In genomic region chr3:94952806-94953205, GRCm38 (mm10) we compare ENCODE assay signal across 8 mouse cellular contexts. TPM values are rescaled to one million over a fixed set of nuclear protein-coding genes. Genes with fewer than 3 reads are reported as not detected.
DNase-seq lines count a peak whose midpoint lies in the region; ATAC-seq and TF ChIP-seq lines count a peak whose summit lies in the region.

No protein-coding gene starts in this region.

- peak overlapping the region; percentile 29; the same call in 1 of the 2 replicates for H3K27ac ChIP-seq in testis, adult 2 months (ENCODE audit: control insufficient read depth, insufficient read depth, low read depth, low read length)
- H3K27ac ChIP-seq in embryonic facial prominence, embryonic 11.5 days (replicated peaks; ENCODE audit: low read depth, low read length): no peak overlapping the region
- H3K27ac ChIP-seq in intestine, embryonic 15.5 days: no peak overlapping the region
- peak overlapping the region; percentile 85 for H3K27ac ChIP-seq in lung, embryonic 14.5 days (ENCODE audit: low read depth)
- no peak overlapping the region for H3K27ac ChIP-seq in spleen, adult 2 months (ENCODE audit: insufficient read depth, low read length)

- no peaks in the 10 kb centered on the region for H3K9me3 ChIP-seq in embryonic facial prominence, embryonic 11.5 days (replicated peaks; ENCODE audit: control insufficient read depth, low read length)
- H3K9me3 ChIP-seq in intestine, embryonic 15.5 days: no peaks in the 10 kb centered on the region
- H3K9me3 ChIP-seq in lung, embryonic 14.5 days (ENCODE audit: low read depth, low read length): no peaks in the 10 kb centered on the region

- H3K9ac ChIP-seq in embryonic facial prominence, embryonic 11.5 days (replicated peaks; ENCODE audit: low read length): no peak overlapping the region
- no peak overlapping the region for H3K9ac ChIP-seq in intestine, embryonic 15.5 days
- no peak overlapping the region for H3K9ac ChIP-seq in lung, embryonic 14.5 days

- 60% methylated on average over 5 of the region's 5 CpGs for WGBS in embryonic facial prominence, embryonic 11.5 days
- 48% methylated on average over 5 of the region's 5 CpGs for WGBS in intestine, embryonic 15.5 days
- 47% methylated on average over 5 of the region's 5 CpGs for WGBS in lung, embryonic 14.5 days
- WGBS in spleen, adult 2 months: 44% methylated on average over 5 of the region's 5 CpGs

- no peak for TF ChIP-seq POLR2A in testis, adult 2 months (IDR thresholded peaks at IDR 0.05; ENCODE audit: control insufficient read depth, low read depth, low read length)
- TF ChIP-seq POLR2A in spleen, adult 2 months (IDR thresholded peaks at IDR 0.05; ENCODE audit: low read depth, low read length): no peak

- TF ChIP-seq CTCF in testis, adult 2 months (IDR thresholded peaks at IDR 0.05; ENCODE audit: control insufficient read depth, insufficient read depth, insufficient replicate concordance, low read depth, low read length): no peak
- TF ChIP-seq CTCF in lung, embryonic 14.5 days (IDR thresholded peaks at IDR 0.05; ENCODE audit: low read depth): peak; percentile 13; the same call in 1 of the 2 replicates
- TF ChIP-seq CTCF in spleen, adult 2 months (IDR thresholded peaks at IDR 0.05; ENCODE audit: extremely low read depth, insufficient read depth, insufficient read length, insufficient replicate concordance): no peak

- H3K36me3 ChIP-seq in testis, adult 2 months (ENCODE audit: control insufficient read depth, insufficient read depth, low read length): no peaks in the 10 kb centered on the region; the same call in 1 of the 2 replicates
- H3K36me3 ChIP-seq in embryonic facial prominence, embryonic 11.5 days (replicated peaks; ENCODE audit: control insufficient read depth, insufficient read depth, low read depth, low read length): peaks cover 3% of the 10 kb centered on the region
- peaks cover 15% of the 10 kb centered on the region for H3K36me3 ChIP-seq in intestine, embryonic 15.5 days
- peaks cover 22% of the 10 kb centered on the region for H3K36me3 ChIP-seq in lung, embryonic 14.5 days (ENCODE audit: insufficient read depth)
- H3K36me3 ChIP-seq in spleen, adult 2 months (ENCODE audit: control insufficient read depth, insufficient read depth, low read length): peaks cover 21% of the 10 kb centered on the region

- H3K4me2 ChIP-seq in embryonic facial prominence, embryonic 11.5 days (ENCODE audit: low read depth, low read length): peak overlapping the region; percentile 28
- peak overlapping the region; percentile 71 for H3K4me2 ChIP-seq in intestine, embryonic 15.5 days (replicated peaks)
- H3K4me2 ChIP-seq in lung, embryonic 14.5 days: peak overlapping the region; percentile 65

- H3K4me1 ChIP-seq in testis, adult 2 months (ENCODE audit: control insufficient read depth, insufficient read depth, low read length): peaks cover 10% of the 10 kb centered on the region
- H3K4me1 ChIP-seq in embryonic facial prominence, embryonic 11.5 days (ENCODE audit: control insufficient read depth, insufficient read depth, low read length): no peaks in the 10 kb centered on the region
- peaks cover 16% of the 10 kb centered on the region for H3K4me1 ChIP-seq in intestine, embryonic 15.5 days (replicated peaks)
- no peaks in the 10 kb centered on the region for H3K4me1 ChIP-seq in lung, embryonic 14.5 days (ENCODE audit: insufficient read depth)
- H3K4me1 ChIP-seq in spleen, adult 2 months (ENCODE audit: control insufficient read depth, insufficient read depth, insufficient read length): peaks cover 9% of the 10 kb centered on the region; the same call in 1 of the 2 replicates

- ATAC-seq in embryonic facial prominence, embryonic 11.5 days (replicated peaks; ENCODE audit: insufficient number of reproducible peaks, low FRiP score, low TSS enrichment, low read depth): no peak
- peak; percentile 31; the same call in 1 of the 2 replicates for ATAC-seq in intestine, embryonic 15.5 days
- ATAC-seq in lung, embryonic 14.5 days (ENCODE audit: insufficient read depth): peak; percentile 15; the same call in 1 of the 2 replicates

- H3K27me3 ChIP-seq in testis, adult 2 months (ENCODE audit: control insufficient read depth, insufficient read depth, low read length): no peaks in the 10 kb centered on the region
- no peaks in the 10 kb centered on the region for H3K27me3 ChIP-seq in embryonic facial prominence, embryonic 11.5 days (ENCODE audit: control insufficient read depth, insufficient read depth, low read length)
- H3K27me3 ChIP-seq in intestine, embryonic 15.5 days (replicated peaks): no peaks in the 10 kb centered on the region
- H3K27me3 ChIP-seq in lung, embryonic 14.5 days (ENCODE audit: insufficient read depth, low read length): no peaks in the 10 kb centered on the region
- no peaks in the 10 kb centered on the region for H3K27me3 ChIP-seq in spleen, adult 2 months (ENCODE audit: control insufficient read depth, insufficient read depth, low read length)

- H3K4me3 ChIP-seq in testis, adult 2 months (ENCODE audit: control insufficient read depth, low read depth, low read length): peak overlapping the region; percentile 68; the same call in 1 of the 2 replicates
- H3K4me3 ChIP-seq in embryonic facial prominence, embryonic 11.5 days (ENCODE audit: low read depth, low read length): no peak overlapping the region; the same call in 1 of the 2 replicates
- H3K4me3 ChIP-seq in intestine, embryonic 15.5 days (replicated peaks): peak overlapping the region; percentile 3; the same call in 1 of the 2 replicates
- peak overlapping the region; percentile 52 for H3K4me3 ChIP-seq in lung, embryonic 14.5 days (ENCODE audit: low read depth, low read length)
- peak overlapping the region; percentile 46; the same call in 1 of the 2 replicates for H3K4me3 ChIP-seq in spleen, adult 2 months (ENCODE audit: extremely low read depth, insufficient read depth, insufficient read length)

- DNase-seq in testis, postnatal 10 days (ENCODE audit: low spot score): no peak
- DNase-seq in embryonic facial prominence, embryonic 11.5 days (ENCODE audit: low spot score): peak; percentile 48
- peak; percentile 69 for DNase-seq in lung, embryonic 14.5 days
- DNase-seq in spleen, adult 2 months (ENCODE audit: low read depth in 1 of 2, low spot score in 2 of 2): peak; percentile 66 to 75
- no peak for DNase-seq in yolk sac, embryonic 10.5 days (ENCODE audit: low spot score)
- DNase-seq in layer of hippocampus, adult 8-10 months (ENCODE audit: low spot score in 2 of 2): no peak

RNA-seq across cellular contexts. Expression of gene Rfx5, which starts 1.1 kb away (rescaled TPM):
- polyA plus RNA-seq in testis, adult 2 months (2012; rRNA removed): 12.1 and 13.6 TPM in 2 replicates
- 10.8 and 12.5 TPM in 2 replicates for polyA plus RNA-seq in embryonic facial prominence, embryonic 11.5 days (2014; fragmentation: Nextera tagmentation; extraction: Ambion mirVana)
- 6.2 and 6.9 TPM in 2 replicates for polyA plus RNA-seq in intestine, embryonic 15.5 days (2015; fragmentation: Nextera tagmentation; extraction: Ambion mirVana)
- polyA plus RNA-seq in lung, embryonic 14.5 days (2014; fragmentation: Nextera tagmentation; extraction: Ambion mirVana): 11.8 and 13.1 TPM in 2 replicates
- polyA plus RNA-seq in spleen, adult 2 months (2012; rRNA removed): 23.9 and 26.4 TPM in 2 replicates
- 10 to 100 TPM; 21.9 to 28.9 (median 24.6) TPM for total RNA-seq in layer of hippocampus, adult 8-10 months (2022)

RNA-seq across cellular contexts. Expression of gene Selenbp1, which starts 19.9 kb away (rescaled TPM):
- 19.4 and 24.6 TPM in 2 replicates for polyA plus RNA-seq in testis, adult 2 months (2012; rRNA removed)
- polyA plus RNA-seq in embryonic facial prominence, embryonic 11.5 days (2014; fragmentation: Nextera tagmentation; extraction: Ambion mirVana): 10.5 and 11.3 TPM in 2 replicates
- polyA plus RNA-seq in intestine, embryonic 15.5 days (2015; fragmentation: Nextera tagmentation; extraction: Ambion mirVana): 108 and 123 TPM in 2 replicates
- 99.1 and 103 TPM in 2 replicates for polyA plus RNA-seq in lung, embryonic 14.5 days (2014; fragmentation: Nextera tagmentation; extraction: Ambion mirVana)
- polyA plus RNA-seq in spleen, adult 2 months (2012; rRNA removed): 34.9 and 35.4 TPM in 2 replicates
- total RNA-seq in layer of hippocampus, adult 8-10 months (2022): 10 to 100 TPM; 11.1 to 14.5 (median 12.5) TPM

RNA-seq across cellular contexts. Expression of gene Pi4kb, which starts 21.7 kb away (rescaled TPM):
- 24.1 and 24.3 TPM in 2 replicates for polyA plus RNA-seq in testis, adult 2 months (2012; rRNA removed)
- 25.1 and 30.1 TPM in 2 replicates for polyA plus RNA-seq in embryonic facial prominence, embryonic 11.5 days (2014; fragmentation: Nextera tagmentation; extraction: Ambion mirVana)
- 19.8 and 22.6 TPM in 2 replicates for polyA plus RNA-seq in intestine, embryonic 15.5 days (2015; fragmentation: Nextera tagmentation; extraction: Ambion mirVana)
- 24.7 and 25.9 TPM in 2 replicates for polyA plus RNA-seq in lung, embryonic 14.5 days (2014; fragmentation: Nextera tagmentation; extraction: Ambion mirVana)
- 30.2 and 31.7 TPM in 2 replicates for polyA plus RNA-seq in spleen, adult 2 months (2012; rRNA removed)
- total RNA-seq in layer of hippocampus, adult 8-10 months (2022): 10 to 100 TPM; 58.7 to 64.8 (median 59.6) TPM

Comparison
In these comparisons a context has a peak if more than half of its experiments do, and no peak if none do; other contexts are left out.
1. H3K27ac ChIP-seq: peak in testis, adult 2 months (single experiment) and lung, embryonic 14.5 days (single experiment); none in embryonic facial prominence, embryonic 11.5 days (single experiment), intestine, embryonic 15.5 days (single experiment) and spleen, adult 2 months (single experiment).
2. DNase-seq: peak in embryonic facial prominence, embryonic 11.5 days (single experiment), lung, embryonic 14.5 days (single experiment) and spleen, adult 2 months (2 of 2); none in testis, postnatal 10 days (single experiment), yolk sac, embryonic 10.5 days (single experiment) and layer of hippocampus, adult 8-10 months (0 of 2).
3. Peak in every context shown above with its lines, with median percentiles within 50 percentile points of each other: H3K4me2 ChIP-seq.